Mouse (Mus musculus) forebrain, embryonic 12.5 days (tissue): ENCODE measurements at regions not wholly inside any gene's neighbourhood (a gene's known extent, or its start where the extent isn't known, plus 50 kb on each side); places are given as distances from the start of the nearest gene placed in this dataset.

Source experiments
- ATAC-seq: fragments of 200-750 bp; cut with Nextera tagmentation; 2 replicates; pipeline ENCODE4 v1.8.0; 2017; ENCODE audit warnings: moderate TSS enrichment; ENCODE audit not compliant: low FRiP score
- H3K27ac ChIP-seq: fragments of 300-500 bp; sonication (generic); 2 replicates; pipeline ENCODE4 v1.5.1; 2016; ENCODE audit warnings: mild to moderate bottlenecking
- H3K27me3 ChIP-seq: fragments of 300-500 bp; sonication (generic); 2 replicates; pipeline ENCODE4 v1.6.1; 2016; ENCODE audit warnings: mild to moderate bottlenecking
- H3K36me3 ChIP-seq: fragments of 300-500 bp; sonication (generic); replicated peaks from 2 replicates; pipeline ENCODE4 v1.6.1; 2016; ENCODE audit warnings: mild to moderate bottlenecking
- H3K4me1 ChIP-seq: fragments of 300-500 bp; sonication (generic); 2 replicates; pipeline ENCODE4 v1.6.1; 2016
- H3K4me2 ChIP-seq: fragments of 300-500 bp; sonication (generic); 2 replicates; pipeline ENCODE4 v1.6.1; 2016; ENCODE audit warnings: mild to moderate bottlenecking, moderate library complexity
- H3K4me3 ChIP-seq: fragments of 300-500 bp; sonication (generic); replicated peaks from 2 replicates; pipeline ENCODE4 v1.5.1; 2016; ENCODE audit warnings: mild to moderate bottlenecking
- H3K9ac ChIP-seq: fragments of 300-500 bp; sonication (generic); 2 replicates; pipeline ENCODE4 v1.6.1; 2016; ENCODE audit warnings: mild to moderate bottlenecking
- H3K9me3 ChIP-seq: fragments of 300-500 bp; sonication (generic); 2 replicates; pipeline ENCODE4 v1.6.1; 2016
- WGBS: fragments of 180-500 bp; shearing (Covaris S2); methylation state at CpG from one replicate; pipeline ENCODE4 v1.1.7; 2016; 5-methylcytosine and 5-hydroxymethylcytosine counted together

GRCm38 (mm10) chr12:48223298-48223697 is 1159.2 kb upstream of the Foxg1 start:
- WGBS: 28% methylated on average over 1 of the region's 1 CpGs
- no peak overlapping the region for H3K27ac ChIP-seq
- H3K4me2 ChIP-seq: no peak overlapping the region
- H3K36me3 ChIP-seq: no peaks in the 10 kb centered on the region
- H3K4me1 ChIP-seq: peaks cover 5% of the 10 kb centered on the region; the same call in 1 of the 2 replicates
- H3K9me3 ChIP-seq: no peaks in the 10 kb centered on the region
- no peak overlapping the region for H3K4me3 ChIP-seq
- H3K27me3 ChIP-seq: no peaks in the 10 kb centered on the region
- H3K9ac ChIP-seq: no peak overlapping the region
- ATAC-seq: no peak

GRCm38 (mm10) chr12:48221976-48222800 is 1160.3 kb upstream of the Foxg1 start:
- 28% methylated on average over 3 of the region's 3 CpGs for WGBS

GRCm38 (mm10) chr12:48181831-48182230 is 1200.6 kb upstream of the Foxg1 start:
- Histone ChIP-seq H3K9me3 (no peaks in the 10 kb centered on the region), H3K4me3 (no peak overlapping the region), H3K36me3 (no peaks in the 10 kb centered on the region), H3K9ac (no peak overlapping the region), H3K27ac (no peak overlapping the region), H3K27me3 (no peaks in the 10 kb centered on the region), H3K4me1 (no peaks in the 10 kb centered on the region), H3K4me2 (no peak overlapping the region)
- WGBS: 58% methylated on average over 1 of the region's 1 CpGs
- ATAC-seq: no peak

More at GRCm38 (mm10) chr12:48221976-48222800, 1160.3 kb upstream of the Foxg1 start:
- peak; percentile 93 for ATAC-seq
- Histone ChIP-seq H3K9ac (no peak overlapping the region), H3K4me1 (peaks cover 5% of the 10 kb centered on the region; the same call in 1 of the 2 replicates), H3K27ac (no peak overlapping the region), H3K36me3 (no peaks in the 10 kb centered on the region), H3K9me3 (no peaks in the 10 kb centered on the region), H3K27me3 (no peaks in the 10 kb centered on the region), H3K4me3 (no peak overlapping the region), H3K4me2 (no peak overlapping the region)

- no peaks in the 10 kb centered on the region for H3K36me3 ChIP-seq
- no peak overlapping the region for H3K4me3 ChIP-seq
- no peak overlapping the region for H3K27ac ChIP-seq
- H3K4me2 ChIP-seq: no peak overlapping the region
- no peaks in the 10 kb centered on the region for H3K9me3 ChIP-seq
- 81% methylated on average over 6 of the region's 6 CpGs for WGBS
- H3K4me1 ChIP-seq: no peaks in the 10 kb centered on the region
- no peak overlapping the region for H3K9ac ChIP-seq
- ATAC-seq: no peak
- H3K27me3 ChIP-seq: no peaks in the 10 kb centered on the region
These were observed 1208.4 kb upstream of the Foxg1 start for GRCm38 (mm10) chr12:48173926-48174601.

- no peak overlapping the region for H3K27ac ChIP-seq
- no peak overlapping the region for H3K9ac ChIP-seq
- H3K4me1 ChIP-seq: no peaks in the 10 kb centered on the region
- H3K4me2 ChIP-seq: no peak overlapping the region
- no peaks in the 10 kb centered on the region for H3K9me3 ChIP-seq
- H3K27me3 ChIP-seq: no peaks in the 10 kb centered on the region
- ATAC-seq: no peak
- H3K36me3 ChIP-seq: no peaks in the 10 kb centered on the region
- no peak overlapping the region for H3K4me3 ChIP-seq
These were observed 1236.3 kb upstream of the Foxg1 start for GRCm38 (mm10) chr12:48146117-48146516.

- WGBS: 83% methylated on average over 4 of the region's 4 CpGs
- H3K4me2 ChIP-seq: no peak overlapping the region
- H3K27me3 ChIP-seq: no peaks in the 10 kb centered on the region
- ATAC-seq: no peak
- no peaks in the 10 kb centered on the region for H3K4me1 ChIP-seq
- H3K4me3 ChIP-seq: no peak overlapping the region
- H3K9me3 ChIP-seq: no peaks in the 10 kb centered on the region
- no peak overlapping the region for H3K27ac ChIP-seq
- H3K36me3 ChIP-seq: no peaks in the 10 kb centered on the region
- H3K9ac ChIP-seq: no peak overlapping the region
These were observed 1259.5 kb upstream of the Foxg1 start for GRCm38 (mm10) chr12:48122996-48123395.

- H3K27me3 ChIP-seq: no peaks in the 10 kb centered on the region
- ATAC-seq: 0 out of 2 replicates have a peak, but pooled peaks have one; percentile 39
- H3K4me1 ChIP-seq: no peaks in the 10 kb centered on the region
- no peaks in the 10 kb centered on the region for H3K9me3 ChIP-seq
- no peak overlapping the region for H3K4me2 ChIP-seq
- no peak overlapping the region for H3K9ac ChIP-seq
- H3K36me3 ChIP-seq: no peaks in the 10 kb centered on the region
- H3K4me3 ChIP-seq: no peak overlapping the region
- no peak overlapping the region for H3K27ac ChIP-seq
- WGBS: 67% methylated on average over 3 of the region's 3 CpGs
These were observed 1281.0 kb upstream of the Nova1 start for GRCm38 (mm10) chr12:48099727-48100126.

GRCm38 (mm10) chr12:48086988-48087387 is 1268.3 kb upstream of the Nova1 start:
- H3K36me3 ChIP-seq: no peaks in the 10 kb centered on the region
- H3K9me3 ChIP-seq: no peaks in the 10 kb centered on the region
- H3K27ac ChIP-seq: no peak overlapping the region
- no peak overlapping the region for H3K4me2 ChIP-seq
- 91% methylated on average over 5 of the region's 5 CpGs for WGBS
- no peak for ATAC-seq
- no peaks in the 10 kb centered on the region for H3K4me1 ChIP-seq
- no peaks in the 10 kb centered on the region for H3K27me3 ChIP-seq
- no peak overlapping the region for H3K4me3 ChIP-seq
- no peak overlapping the region for H3K9ac ChIP-seq

- Histone ChIP-seq H3K9me3 (no peaks in the 10 kb centered on the region), H3K4me3 (no peak overlapping the region), H3K9ac (no peak overlapping the region), H3K27me3 (no peaks in the 10 kb centered on the region), H3K36me3 (no peaks in the 10 kb centered on the region), H3K4me1 (no peaks in the 10 kb centered on the region), H3K27ac (no peak overlapping the region), H3K4me2 (no peak overlapping the region)
- ATAC-seq: no peak
- WGBS: 88% methylated on average over 3 of the region's 3 CpGs
These were observed 1264.6 kb upstream of the Nova1 start for GRCm38 (mm10) chr12:48083377-48083776.

GRCm38 (mm10) chr12:48062620-48062942 is 1243.9 kb upstream of the Nova1 start:
- Histone ChIP-seq H3K4me3 (no peak overlapping the region), H3K27ac (no peak overlapping the region), H3K36me3 (no peaks in the 10 kb centered on the region), H3K4me1 (no peaks in the 10 kb centered on the region), H3K9me3 (no peaks in the 10 kb centered on the region), H3K9ac (no peak overlapping the region), H3K4me2 (no peak overlapping the region), H3K27me3 (no peaks in the 10 kb centered on the region)
- ATAC-seq: no peak
- 89% methylated on average over 2 of the region's 2 CpGs for WGBS

- Histone ChIP-seq H3K9ac (no peak overlapping the region), H3K27me3 (no peaks in the 10 kb centered on the region), H3K9me3 (no peaks in the 10 kb centered on the region), H3K27ac (no peak overlapping the region), H3K4me3 (no peak overlapping the region), H3K4me1 (no peaks in the 10 kb centered on the region), H3K36me3 (no peaks in the 10 kb centered on the region), H3K4me2 (no peak overlapping the region)
- 86% methylated on average over 8 of the region's 8 CpGs for WGBS
- ATAC-seq: no peak
These were observed 1243.3 kb upstream of the Nova1 start for GRCm38 (mm10) chr12:48061898-48062619.

GRCm38 (mm10) chr12:48020416-48020815 is 1201.7 kb upstream of the Nova1 start:
- Histone ChIP-seq H3K9ac (no peak overlapping the region), H3K4me1 (no peaks in the 10 kb centered on the region), H3K27ac (no peak overlapping the region), H3K36me3 (no peaks in the 10 kb centered on the region), H3K27me3 (no peaks in the 10 kb centered on the region), H3K4me3 (no peak overlapping the region), H3K4me2 (no peak overlapping the region), H3K9me3 (no peaks in the 10 kb centered on the region)
- ATAC-seq: no peak
